Mouse (Mus musculus) brain, embryonic 14.5 days (tissue): ENCODE measurements at regions not wholly inside any gene's neighbourhood (a gene's known extent, or its start where the extent isn't known, plus 50 kb on each side); places are given as distances from the start of the nearest gene placed in this dataset.

Source experiments
- DNase-seq: peaks from one replicate; pipeline ENCODE4 v3.0.0-alpha.2; 2011; ENCODE audit warnings: low read depth
- CTCF ChIP-seq: fragments of 200-500 bp; IDR thresholded peaks from 2 replicates; pipeline ENCODE4 v1.5.1; 2012; ENCODE audit warnings: inconsistent platforms, mild to moderate bottlenecking, moderate library complexity, borderline replicate concordance; ENCODE audit not compliant: insufficient read depth, insufficient read length; ENCODE audit errors: extremely low read depth
- POLR2A ChIP-seq: fragments of 200-500 bp; IDR thresholded peaks from 2 replicates; pipeline ENCODE4 v1.6.1; 2012; ENCODE audit warnings: mild to moderate bottlenecking, inconsistent platforms, borderline replicate concordance; ENCODE audit not compliant: poor library complexity, insufficient read depth, insufficient read length, severe bottlenecking; ENCODE audit errors: extremely low read depth

- no peak for DNase-seq
- TF ChIP-seq CTCF (no peak), POLR2A (no peak)
Measured at GRCm38 (mm10) chr3:33902431-33902830, 58.3 kb upstream of the Ccdc39 start.

- TF ChIP-seq CTCF (no peak), POLR2A (no peak)
- DNase-seq = peak; percentile 52
Measured at GRCm38 (mm10) chr3:33903326-33903725, 59.2 kb upstream of the Ccdc39 start.

DNA sequence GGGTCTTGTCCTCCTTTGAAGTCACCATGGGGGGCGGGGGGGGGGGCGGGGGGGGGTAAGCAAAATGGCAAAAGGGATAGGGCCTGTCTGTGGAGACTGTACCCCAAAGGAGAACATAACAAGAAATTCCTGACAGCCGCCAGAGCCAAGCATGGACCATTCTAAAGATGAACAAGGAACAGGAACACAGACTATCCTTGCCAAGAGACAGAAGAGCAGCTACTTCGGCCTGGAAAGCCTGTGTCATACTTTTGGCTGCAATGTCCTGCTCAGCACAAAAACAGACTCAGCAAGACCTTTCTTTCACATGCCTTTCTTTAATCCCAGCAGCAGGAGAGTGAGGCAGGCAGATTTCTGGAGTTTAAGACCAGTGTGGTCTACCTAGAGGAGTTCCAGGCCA lies 59.7 kb upstream of the Ccdc39 start:
- DNase-seq = peak; percentile 34
- TF ChIP-seq CTCF (no peak), POLR2A (no peak)

DNA sequence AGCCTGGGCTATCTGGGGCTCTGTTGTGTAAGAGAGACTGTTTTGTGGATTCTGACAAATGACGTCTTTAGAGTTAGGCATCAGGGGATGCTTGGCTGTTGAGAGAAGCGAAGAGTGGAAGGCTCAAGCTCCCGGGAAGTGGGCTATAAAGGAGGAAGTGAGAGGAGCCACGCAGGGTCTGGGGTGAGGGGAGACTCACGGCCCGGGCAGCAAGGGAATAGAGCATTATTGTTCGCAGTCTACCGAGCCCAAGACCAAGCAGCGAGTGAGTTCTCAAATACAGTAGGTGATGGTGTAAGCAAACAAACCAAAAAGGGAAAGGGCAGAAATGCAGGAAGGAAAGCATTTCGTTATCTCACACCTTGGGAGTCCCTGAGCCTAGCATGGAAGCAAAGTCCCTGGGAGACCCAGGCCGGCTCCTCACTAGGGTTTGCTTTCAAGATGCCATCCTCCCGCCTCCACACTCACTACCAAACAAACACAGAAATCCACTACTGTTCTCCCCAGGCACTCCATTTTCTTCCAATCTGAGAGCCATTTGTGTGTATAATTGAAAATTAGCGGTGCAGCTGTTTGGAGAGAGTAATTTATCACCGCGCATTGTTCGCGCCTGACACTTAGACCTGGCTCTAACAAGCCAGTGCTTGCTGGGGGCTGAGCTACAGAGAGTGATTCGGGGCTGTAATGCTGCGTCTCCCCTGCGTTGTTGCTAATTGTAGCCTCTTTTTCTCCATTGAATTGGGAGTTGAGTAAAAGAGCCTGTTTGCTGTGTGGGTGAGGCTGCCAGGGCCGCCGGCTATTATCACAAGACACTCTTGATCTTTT lies 61.0 kb upstream of the Ccdc39 start:
- DNase-seq = peak; percentile 97
- TF ChIP-seq POLR2A (no peak), CTCF (no peak)

DNA sequence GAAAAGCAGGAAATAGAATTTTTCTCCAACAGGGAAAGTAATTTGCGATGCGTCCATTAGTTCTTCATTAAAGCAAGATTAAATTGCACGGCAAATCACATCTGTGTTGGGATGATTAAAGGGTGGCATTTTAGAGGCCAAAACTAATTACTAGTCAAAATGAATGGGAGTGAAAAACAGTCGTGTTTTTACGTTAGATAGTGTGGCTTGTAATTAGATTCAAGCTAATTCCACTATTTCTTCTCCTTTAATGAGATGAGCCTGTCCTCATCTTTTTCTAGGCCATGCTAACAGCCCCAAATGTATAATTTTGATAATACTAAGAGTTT lies 61.5 kb upstream of the Ccdc39 start:
- TF ChIP-seq CTCF = no peak
- no peak for TF ChIP-seq POLR2A
- no peak for DNase-seq

GRCm38 (mm10) chr3:33907061-33907460 lies 63.0 kb upstream of the Ccdc39 start:
- no peak for DNase-seq
- TF ChIP-seq POLR2A (no peak), CTCF (no peak)

GRCm38 (mm10) chr3:33911559-33911958 lies 67.4 kb upstream of the Ccdc39 start:
- TF ChIP-seq POLR2A = no peak
- no peak for TF ChIP-seq CTCF
- DNase-seq = no peak

- TF ChIP-seq CTCF (no peak), POLR2A (no peak)
- no peak for DNase-seq
Measured at GRCm38 (mm10) chr3:33913470-33913869, 69.4 kb upstream of the Ccdc39 start.

GRCm38 (mm10) chr3:33914386-33914785 lies 70.3 kb upstream of the Ccdc39 start:
- DNase-seq = no peak
- no peak; the same call in 1 of the 2 replicates for TF ChIP-seq CTCF
- no peak for TF ChIP-seq POLR2A

DNA sequence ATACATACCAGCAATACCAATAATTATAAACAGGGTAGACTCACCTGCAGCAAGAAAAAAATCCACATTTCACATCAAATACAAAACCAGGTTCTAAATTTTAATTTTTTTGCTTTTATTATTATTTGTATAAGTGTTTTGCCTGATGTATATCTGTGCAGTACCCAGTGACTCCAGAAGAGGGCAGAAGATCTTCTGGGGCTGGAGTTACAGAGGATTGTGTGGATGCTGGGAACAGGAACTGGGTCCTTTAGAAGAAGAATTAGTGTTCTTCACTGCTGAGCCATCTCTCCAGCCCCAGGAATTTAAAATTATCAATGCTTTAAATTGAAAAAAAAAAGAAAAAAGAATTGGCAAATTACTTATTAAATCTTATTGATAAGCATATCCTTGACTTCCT lies 71.7 kb upstream of the Ccdc39 start:
- DNase-seq = no peak
- TF ChIP-seq CTCF (peak; percentile 11; the same call in 1 of the 2 replicates), POLR2A (no peak)

- TF ChIP-seq POLR2A (no peak), CTCF (no peak)
- DNase-seq = no peak
Measured at GRCm38 (mm10) chr3:33916318-33916717, 72.2 kb upstream of the Ccdc39 start.

GRCm38 (mm10) chr3:33916818-33917217 lies 72.7 kb upstream of the Ccdc39 start:
- TF ChIP-seq POLR2A = no peak
- TF ChIP-seq CTCF = no peak
- no peak for DNase-seq
